Mouse (Mus musculus): ENCODE measurements around the gene Ckmt2.

The Ckmt2 gene

DNA sequence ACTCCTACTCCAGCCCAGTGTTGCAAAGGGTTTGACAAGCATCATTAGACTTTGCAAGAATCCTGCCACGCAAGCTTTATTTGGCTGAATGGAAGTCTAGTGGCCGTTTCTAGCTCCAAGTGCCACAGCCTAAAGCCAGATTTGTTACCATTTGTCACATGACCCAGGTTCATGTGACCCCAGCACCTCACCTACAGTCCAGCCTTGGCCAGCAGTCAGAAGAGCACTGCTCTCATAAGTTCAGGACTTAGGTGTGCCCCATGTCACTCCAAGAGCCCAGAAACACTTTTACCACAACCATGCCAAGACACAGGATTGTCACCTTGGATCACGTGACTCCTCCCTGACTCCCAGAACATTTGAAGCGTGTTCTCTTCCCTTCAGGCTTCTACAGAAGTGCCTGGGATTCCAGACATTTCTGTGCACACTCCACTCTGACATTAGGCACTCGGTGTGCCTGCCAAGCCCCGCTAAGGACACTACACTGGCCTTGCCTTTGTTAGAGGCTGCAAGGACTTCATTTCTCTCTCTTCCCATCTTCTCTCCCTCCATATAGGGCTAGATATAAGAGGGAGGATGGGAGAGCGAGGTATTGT lies 2.9 kb downstream of the Ckmt2 start:
- peak; percentile 44 for DNase-seq (ENCODE audit: low read depth, low spot score)

GRCm38 (mm10) chr13:91868577-91868976 lies 8.1 kb downstream of the Ckmt2 start:
- DNase-seq (ENCODE audit: low read depth, low spot score), result no peak

DNA sequence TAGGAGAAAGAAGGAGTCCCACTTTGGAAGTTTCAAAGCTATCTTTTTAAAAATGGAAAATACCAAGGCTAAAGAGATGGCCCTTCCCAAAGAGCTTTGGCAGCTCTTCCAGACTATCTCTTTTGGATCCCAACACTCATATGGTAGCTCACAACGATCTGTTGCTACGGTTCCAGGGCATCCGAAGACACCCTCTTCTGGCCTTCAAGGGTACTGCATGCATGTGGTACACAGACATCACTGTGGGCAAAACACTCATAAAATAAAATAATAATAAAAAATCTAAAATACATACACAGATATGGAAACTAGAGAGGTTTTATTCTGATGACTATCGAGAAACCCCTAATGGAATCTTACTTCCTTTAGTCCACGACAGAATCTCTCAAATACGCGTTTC lies 17.9 kb downstream of the Ckmt2 start:
- DNase-seq (ENCODE audit: low read depth, low spot score), result no peak

- no peak for DNase-seq (ENCODE audit: low read depth, low spot score)
Measured at GRCm38 (mm10) chr13:91857427-91857826, 19.3 kb downstream of the Ckmt2 start.

- no peak for DNase-seq (ENCODE audit: low read depth, low spot score)
Measured at GRCm38 (mm10) chr13:91854412-91854811, 22.3 kb downstream of the Ckmt2 start.

DNA sequence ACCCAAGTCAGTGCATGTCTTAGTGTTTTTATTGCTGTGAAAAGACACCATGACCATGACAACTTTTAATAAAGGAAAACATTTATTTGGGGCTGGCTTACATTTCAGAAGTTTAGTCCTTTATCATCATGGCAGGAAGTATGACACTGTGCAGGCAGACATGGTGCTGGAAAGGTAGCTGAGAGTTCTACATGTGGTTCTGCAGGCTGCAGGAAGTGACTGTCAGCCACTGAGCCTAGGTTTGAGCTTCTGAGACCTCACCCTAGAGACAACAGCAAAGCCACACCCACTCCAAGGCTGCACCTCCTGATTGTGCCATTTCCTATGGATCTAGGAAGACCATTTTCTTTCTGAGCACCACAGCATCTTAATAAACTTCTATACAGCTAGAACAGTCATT lies 48.8 kb downstream of the Ckmt2 start:
- no peak for DNase-seq (ENCODE audit: low read depth, low spot score)

DNA sequence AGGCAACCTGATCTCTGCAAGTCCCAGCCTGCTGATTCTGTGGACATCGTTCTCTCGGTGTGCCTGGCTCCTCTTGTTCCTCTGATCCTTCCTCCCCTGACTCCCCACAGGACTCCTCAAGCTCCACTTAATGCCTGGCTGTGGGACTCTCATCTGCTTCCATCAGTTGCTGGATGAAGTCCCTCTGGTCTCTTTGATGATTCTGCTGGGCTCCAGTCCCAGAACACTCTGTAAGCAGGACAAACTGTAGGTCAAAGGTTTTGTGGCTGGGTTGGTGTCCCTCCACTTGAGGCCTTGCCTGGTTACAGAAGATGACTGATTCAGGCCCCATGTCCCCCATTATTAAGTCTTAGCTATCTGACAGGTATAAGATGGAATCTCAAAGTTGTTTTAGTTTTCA lies 50.6 kb downstream of the Ckmt2 start:
- DNase-seq (ENCODE audit: low read depth, low spot score), result peak; percentile 76

DNA sequence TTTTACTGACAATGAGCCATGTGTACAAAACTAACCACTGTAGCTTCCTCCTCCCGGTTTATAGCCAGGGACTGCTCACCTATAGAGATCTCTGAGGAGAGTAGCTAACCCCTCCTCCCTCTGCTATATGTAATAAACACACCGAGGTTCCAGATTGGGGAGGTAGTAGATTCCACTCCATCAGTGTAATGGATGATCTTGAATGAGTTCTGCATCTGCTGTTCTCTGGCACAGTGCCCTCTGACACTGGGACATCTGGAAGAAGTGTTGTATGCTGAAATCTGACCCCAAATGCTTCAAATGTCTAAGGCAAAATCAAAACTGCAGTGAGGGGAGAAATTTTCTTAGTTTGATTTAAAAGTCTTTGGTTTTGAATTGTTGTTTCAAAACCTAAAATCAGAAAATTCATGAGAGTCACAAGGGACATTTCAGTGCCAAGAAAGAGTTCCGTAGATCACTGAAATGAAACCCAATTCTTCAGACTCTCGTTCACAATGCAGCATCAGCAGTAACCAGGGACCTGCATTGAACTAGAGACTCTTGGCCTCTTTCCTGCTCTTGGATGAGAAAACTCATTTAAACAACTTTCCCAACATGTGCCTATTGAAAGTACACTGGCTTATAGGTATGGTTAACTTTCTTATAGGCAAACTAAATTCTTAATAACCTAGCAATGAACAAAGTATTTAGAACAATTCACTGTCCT lies 51.7 kb downstream of the Ckmt2 start:
- peak; percentile 71 for DNase-seq (ENCODE audit: low read depth, low spot score)

DNA sequence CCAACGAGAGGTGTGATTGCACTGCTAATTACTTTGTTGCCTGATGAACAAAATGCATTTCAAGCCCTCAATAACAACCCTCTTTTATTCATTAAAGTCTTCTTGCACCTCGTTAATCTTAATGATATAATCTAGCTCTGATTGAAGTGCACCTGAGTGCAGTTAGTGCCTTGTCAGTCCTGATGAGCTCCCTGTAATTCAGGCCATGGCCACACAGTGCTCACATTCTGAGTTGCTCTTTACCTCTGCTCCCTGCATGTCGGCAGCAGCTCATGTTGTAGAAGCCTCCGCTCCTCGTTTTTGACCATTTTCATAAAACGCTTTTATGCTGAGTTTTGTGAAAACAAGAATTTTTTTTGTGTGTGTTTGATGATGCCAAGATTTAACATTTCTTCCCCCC lies 53.0 kb downstream of the Ckmt2 start:
- no peak for DNase-seq (ENCODE audit: low read depth, low spot score)

GRCm38 (mm10) chr13:91814670-91815069 lies 62.0 kb downstream of the Ckmt2 start:
- DNase-seq (ENCODE audit: low read depth, low spot score), result no peak

DNA sequence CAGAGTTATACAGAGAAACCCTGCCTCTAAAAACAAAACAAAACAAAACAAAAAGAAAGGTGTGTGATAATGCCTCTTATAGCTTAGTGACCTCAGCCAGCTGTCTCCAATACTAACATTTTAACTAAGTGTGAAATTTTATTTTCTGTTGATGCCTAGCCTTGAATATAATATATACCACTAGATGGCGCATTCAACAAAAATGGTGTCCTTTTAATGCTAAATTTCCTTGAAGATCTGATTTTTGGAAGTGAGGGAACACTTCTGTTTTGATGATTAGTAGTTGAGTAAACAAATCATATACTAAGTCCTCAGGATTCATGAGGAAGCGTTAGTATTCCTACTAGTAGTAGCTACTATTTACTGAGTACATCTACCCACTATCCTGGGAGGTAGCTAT lies 67.2 kb downstream of the Ckmt2 start:
- DNase-seq (ENCODE audit: low read depth, low spot score), result no peak

DNA sequence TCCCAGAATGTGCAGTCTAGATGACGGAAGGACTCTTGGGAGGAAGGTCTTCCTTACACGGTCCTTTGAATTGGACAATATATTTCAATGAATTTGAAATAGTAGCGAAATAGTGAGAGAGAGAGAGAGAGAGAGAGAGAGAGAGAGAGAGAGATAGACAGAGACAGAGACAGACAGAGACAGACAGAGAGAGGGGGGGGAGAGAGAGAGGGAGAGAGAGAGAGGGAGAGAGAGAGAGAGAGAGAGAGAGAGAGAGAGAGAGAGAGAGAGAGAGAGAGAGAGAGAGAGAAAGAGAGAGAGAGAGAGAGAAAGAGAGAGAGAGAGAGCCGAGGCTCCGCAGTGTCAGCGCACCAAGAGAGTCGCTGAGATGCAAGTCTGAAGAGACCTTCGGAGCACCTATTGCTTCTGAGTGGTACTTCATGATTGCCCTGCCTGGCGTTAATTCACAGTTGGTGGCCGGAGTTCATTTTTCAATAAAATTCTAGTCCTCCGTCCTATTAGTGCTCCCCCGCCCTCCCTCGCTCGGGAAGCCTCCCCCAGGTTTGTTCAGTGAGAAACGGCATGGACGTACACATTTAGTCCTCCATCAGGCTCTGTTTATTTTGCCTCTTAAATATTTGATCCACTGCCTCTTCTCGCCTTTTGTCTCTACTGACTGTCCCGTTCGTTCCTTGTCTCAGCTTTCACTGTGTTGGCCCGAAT lies 68.7 kb downstream of the Ckmt2 start:
- no peak for DNase-seq (ENCODE audit: low read depth, low spot score)

DNA sequence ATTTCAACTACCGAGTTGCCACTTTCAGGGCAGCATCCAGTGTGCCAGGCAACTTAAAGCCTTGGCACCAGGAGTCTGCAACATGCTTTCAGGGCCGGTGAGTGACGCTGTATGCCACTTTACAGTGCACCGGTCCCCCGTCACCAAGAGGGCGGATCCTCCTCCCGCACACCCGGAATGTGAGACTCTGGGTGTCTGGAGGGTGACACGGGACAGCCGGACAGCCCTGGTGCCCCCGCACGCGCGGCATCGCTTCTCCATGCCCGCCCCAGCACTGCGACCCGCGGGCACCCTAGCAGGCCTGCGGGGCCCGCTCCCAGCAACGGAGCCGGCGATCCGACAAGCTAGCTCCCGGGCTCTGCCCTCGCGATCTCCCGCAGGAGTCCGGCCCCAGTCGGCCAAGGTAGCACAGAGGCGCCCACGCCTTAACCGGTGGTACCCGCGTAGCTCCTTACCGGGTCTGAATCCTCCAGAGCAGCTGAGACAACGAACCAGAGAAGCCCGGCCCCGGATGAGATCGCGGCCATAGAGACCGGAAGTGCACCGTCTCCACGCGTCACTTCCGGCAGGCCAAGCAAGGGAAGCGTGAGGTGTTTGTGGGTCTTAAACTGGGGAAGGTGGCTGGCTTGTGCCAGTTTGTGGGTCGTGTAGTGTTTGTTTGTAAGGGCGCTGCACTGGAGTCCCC lies 69.4 kb downstream of the Ckmt2 start, which contains the start of gene Zcchc9:
Gene Zcchc9 (minus strand): TSS at position 551 of the 685 bp plus-strand sequence.
- DNase-seq (ENCODE audit: low read depth, low spot score), result peak; percentile 83
